Mouse (Mus musculus) macrophage (primary cell): ENCODE data around the gene Gm11096. TPM values are rescaled to one million over a fixed set of nuclear protein-coding genes. Genes with fewer than 3 reads are reported as not detected.
A peak's percentile ranks its signal among the peaks of the same experiment; 100 is the strongest.

ENCODE experiments used
- H3K27ac ChIP-seq: fragments of 350-480 bp; formaldehyde crosslinking; 2 replicates; pipeline ENCODE4 v1.9.0; 2021
- H3K36me3 ChIP-seq: fragments of 350-480 bp; formaldehyde crosslinking; 2 replicates; pipeline ENCODE4 v1.9.0; 2021; ENCODE audit errors: inconsistent target
- H3K4me3 ChIP-seq: fragments of 350-480 bp; formaldehyde crosslinking; 2 replicates; pipeline ENCODE4 v1.9.0; 2021; ENCODE audit errors: inconsistent target
- H3K79me2 ChIP-seq: fragments of 350-480 bp; formaldehyde crosslinking; 2 replicates; pipeline ENCODE4 v1.9.0; 2021; ENCODE audit errors: inconsistent target
- WGBS: methylation state at CpG from one replicate; pipeline ENCODE4 v1.1.7; 2026; ENCODE audit warnings: inconsistent platforms; ENCODE audit not compliant: missing documents; 5-methylcytosine and 5-hydroxymethylcytosine counted together
- polyA plus RNA-seq: library from polyadenylated mRNA; stranded (reverse); fragments of 250-400 nt; gene quantifications from 3 replicates; pipeline ENCODE4 v1.2.4, GENCODE M21; 2018; ENCODE audit warnings: inconsistent platforms

The Gm11096 gene
- polyA plus RNA-seq, 1 experiment from 2014 or later: not detected

DNA sequence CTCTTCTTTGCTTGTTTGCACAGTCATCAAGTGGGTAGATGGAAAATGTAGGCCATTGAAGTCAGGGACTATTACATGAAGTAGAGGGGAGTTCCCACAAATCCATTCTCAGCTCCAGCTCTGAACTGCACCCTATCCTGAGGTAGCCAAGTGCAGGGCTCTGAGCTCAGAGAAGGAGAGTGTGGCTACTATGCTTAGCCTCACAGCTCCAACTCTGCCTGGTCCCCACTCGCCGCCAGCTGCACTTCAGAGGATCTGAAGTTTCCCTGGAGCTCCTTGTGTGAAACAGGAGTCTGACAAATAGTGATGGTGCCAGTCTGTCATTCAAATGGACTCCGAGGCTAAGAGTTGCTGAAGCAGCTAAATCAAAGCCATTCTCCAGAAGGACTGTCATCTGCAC lies 13.7 kb downstream of the Gm11096 start:
- WGBS: 93% methylated on average over 3 of the region's 3 CpGs

DNA sequence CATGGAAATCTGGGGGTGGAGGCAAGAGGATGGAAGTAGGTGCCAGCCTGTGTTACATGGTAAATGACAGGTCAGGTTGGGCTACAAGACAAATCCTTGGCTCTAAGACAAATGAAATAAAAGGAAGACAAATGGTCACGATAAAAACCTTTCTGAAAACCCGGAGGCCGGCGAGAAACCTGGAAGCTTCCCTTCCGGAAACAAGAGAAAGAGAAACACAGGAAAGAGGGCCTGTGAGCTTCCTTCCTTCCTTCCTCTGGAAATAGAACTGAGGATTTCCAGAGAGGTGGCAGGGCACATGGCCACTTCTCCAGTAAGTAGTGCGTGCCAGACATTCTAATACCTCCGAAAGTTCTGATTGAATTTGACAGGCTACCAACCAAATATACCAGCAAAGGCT lies 14.4 kb downstream of the Gm11096 start:
- Histone ChIP-seq H3K36me3 (no peaks in the 10 kb centered on the region), H3K27ac (no peak overlapping the region), H3K79me2 (no peaks in the 10 kb centered on the region), H3K4me3 (no peak overlapping the region)
- WGBS: 93% methylated on average over 7 of the region's 7 CpGs

More for the DNA sequence above, 13.7 kb downstream of the Gm11096 start:
- Histone ChIP-seq H3K27ac (no peak overlapping the region), H3K36me3 (no peaks in the 10 kb centered on the region), H3K79me2 (no peaks in the 10 kb centered on the region), H3K4me3 (no peak overlapping the region)

DNA sequence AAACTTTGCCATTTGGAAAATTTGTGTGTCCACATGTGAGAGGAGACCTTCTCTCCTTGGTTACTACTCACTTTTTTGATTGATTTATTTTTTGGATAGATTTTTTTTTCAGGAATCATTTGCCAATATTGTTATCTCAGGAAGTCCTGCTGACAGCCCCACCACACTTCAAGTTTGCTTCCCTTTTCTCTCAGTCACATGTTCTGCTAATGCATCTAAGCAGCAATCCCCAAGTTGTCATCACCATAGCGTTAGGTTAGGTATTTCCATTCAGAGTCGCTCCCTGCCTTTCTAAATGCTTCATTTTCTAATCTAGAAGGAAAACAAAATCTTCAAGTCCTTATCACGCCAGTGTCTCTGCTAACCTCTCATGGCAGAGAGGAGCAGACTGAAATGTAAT lies 17.8 kb downstream of the Gm11096 start:
- 57% methylated on average over 3 of the region's 3 CpGs for WGBS
- Histone ChIP-seq H3K79me2 (no peaks in the 10 kb centered on the region), H3K27ac (no peak overlapping the region), H3K4me3 (no peak overlapping the region), H3K36me3 (no peaks in the 10 kb centered on the region)

DNA sequence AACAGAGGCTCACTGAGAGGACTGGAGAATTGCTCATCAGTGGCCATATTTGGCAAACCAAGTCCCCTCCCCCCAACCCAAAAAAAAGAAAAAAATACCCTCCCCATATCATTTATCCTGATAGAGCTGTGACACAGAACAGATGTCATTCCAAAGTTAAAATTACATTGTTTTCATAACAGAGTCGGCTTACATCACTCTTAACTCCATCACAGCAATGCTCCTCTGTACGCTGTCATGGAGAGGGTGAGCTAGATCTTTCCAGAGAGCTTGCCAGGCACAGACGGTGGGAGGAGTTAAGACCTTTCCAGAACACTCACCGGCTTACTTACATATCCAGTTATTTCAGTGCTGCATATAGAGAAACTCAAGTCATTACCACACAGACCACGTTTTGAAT lies 27.4 kb downstream of the Gm11096 start:
- 95% methylated on average over 5 of the region's 5 CpGs for WGBS

DNA sequence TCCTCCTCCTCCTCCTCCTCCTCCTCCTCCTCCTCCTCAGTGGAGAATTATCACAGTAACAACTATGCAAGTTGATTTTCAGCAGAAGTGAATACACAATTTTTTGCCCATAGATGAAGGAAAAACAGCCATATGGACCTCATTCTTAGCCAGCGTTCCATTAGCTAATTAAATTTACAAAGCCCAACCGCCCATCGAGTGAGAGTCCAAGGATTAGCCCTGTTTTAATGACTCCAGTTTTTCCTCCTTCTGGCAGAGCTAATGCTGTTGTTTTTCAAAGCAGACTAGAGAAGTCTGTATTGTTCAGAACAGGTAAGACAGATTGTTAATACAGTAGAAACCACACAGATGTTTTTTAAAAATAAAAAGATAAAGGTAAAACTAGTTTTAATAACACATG lies 31.8 kb downstream of the Gm11096 start:
- H3K27ac ChIP-seq: no peak overlapping the region
- H3K36me3 ChIP-seq: no peaks in the 10 kb centered on the region
- no peaks in the 10 kb centered on the region for H3K79me2 ChIP-seq
- 96% methylated on average over 3 of the region's 3 CpGs for WGBS
- H3K4me3 ChIP-seq: no peak overlapping the region

More for the DNA sequence above, 27.4 kb downstream of the Gm11096 start:
- Histone ChIP-seq H3K79me2 (no peaks in the 10 kb centered on the region), H3K36me3 (no peaks in the 10 kb centered on the region), H3K27ac (no peak overlapping the region), H3K4me3 (no peak overlapping the region)

DNA sequence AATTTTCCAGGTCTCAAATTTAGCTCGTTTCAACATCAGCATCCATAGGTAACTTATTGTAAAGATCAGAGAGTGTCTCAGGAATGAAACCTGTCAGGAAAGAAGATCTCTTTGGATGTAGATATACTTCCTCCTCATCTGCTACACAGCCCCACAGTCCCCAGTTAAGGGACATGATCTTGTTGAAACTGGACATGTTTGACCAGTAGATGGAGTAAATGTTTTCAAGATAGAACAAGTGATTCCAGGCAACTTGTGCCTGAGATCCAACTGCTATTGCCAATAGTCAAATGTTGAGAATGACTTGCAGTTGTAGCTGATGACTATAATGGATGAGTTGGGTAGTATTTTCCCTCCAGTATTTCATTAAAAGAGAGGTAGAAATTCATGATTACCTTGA lies 35.9 kb downstream of the Gm11096 start:
- Histone ChIP-seq H3K27ac (no peak overlapping the region), H3K79me2 (no peaks in the 10 kb centered on the region), H3K4me3 (no peak overlapping the region), H3K36me3 (no peaks in the 10 kb centered on the region)
- WGBS: 100% methylated on average over 1 of the region's 1 CpGs

DNA sequence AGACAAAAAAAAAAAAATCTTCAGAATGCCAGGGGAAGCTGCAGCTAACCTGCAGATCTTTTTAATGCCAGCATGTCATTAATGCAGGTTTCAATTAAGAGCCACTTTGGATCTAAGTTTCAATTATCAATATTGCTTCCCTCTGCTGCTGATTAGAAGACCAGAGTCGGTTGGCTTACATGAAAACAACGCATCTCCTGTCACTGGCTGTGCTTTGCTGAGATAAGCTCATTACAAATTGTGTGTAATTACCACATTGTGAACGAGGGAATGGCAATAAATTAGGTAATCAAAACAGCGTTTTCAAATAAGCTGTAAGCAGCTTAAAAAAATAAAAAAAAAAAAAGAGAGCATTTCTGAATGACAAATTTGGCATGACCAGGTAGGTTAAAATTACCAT lies 38.2 kb downstream of the Gm11096 start:
- no peaks in the 10 kb centered on the region for H3K36me3 ChIP-seq
- no peak overlapping the region for H3K4me3 ChIP-seq
- H3K79me2 ChIP-seq: no peaks in the 10 kb centered on the region
- no peak overlapping the region for H3K27ac ChIP-seq
- 56% methylated on average over 3 of the region's 4 CpGs for WGBS

DNA sequence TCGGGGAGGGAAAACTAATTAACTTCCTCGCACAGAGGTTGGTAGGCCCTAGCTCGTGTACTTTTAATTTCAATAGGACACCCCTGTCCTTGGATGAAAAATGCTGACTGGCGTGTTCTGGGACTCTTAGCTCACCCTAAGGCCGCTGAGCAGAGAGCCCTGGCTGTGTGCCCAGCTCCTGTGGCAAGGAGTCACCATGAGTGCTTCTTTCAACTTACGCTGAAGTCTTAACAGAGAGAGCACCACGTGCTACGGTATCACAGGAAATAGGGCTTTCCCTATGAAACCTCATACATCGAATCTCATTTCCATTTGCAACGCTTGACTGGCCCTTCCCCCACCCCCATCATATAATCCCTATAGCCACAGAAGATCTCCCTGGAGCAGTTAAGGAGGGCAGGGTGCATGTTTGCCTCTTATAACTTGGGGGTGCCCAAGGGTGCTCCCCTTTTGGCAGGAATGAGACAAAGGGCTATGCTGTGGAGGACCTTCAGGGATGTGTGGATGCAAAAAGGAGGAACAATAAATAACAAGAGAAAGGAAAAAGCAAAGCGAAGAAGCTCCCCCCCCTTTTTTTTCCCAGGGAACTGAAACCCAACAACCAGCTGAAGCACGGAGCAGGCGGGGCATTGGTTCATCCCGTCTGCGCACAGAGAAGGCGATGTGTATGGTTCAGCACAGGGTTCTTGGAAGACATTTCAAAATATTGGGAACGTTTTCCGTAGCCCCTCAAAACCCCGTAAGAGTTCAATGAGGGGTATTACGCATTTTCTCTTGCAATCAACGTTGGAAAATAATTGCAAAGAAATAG lies 39.0 kb downstream of the Gm11096 start:
- 43% methylated on average over 21 of the region's 21 CpGs for WGBS
- Histone ChIP-seq H3K79me2 (no peaks in the 10 kb centered on the region), H3K27ac (0 out of 2 replicates have a peak overlapping the region, but pooled peaks have one; percentile 15), H3K4me3 (no peak overlapping the region), H3K36me3 (no peaks in the 10 kb centered on the region)

DNA sequence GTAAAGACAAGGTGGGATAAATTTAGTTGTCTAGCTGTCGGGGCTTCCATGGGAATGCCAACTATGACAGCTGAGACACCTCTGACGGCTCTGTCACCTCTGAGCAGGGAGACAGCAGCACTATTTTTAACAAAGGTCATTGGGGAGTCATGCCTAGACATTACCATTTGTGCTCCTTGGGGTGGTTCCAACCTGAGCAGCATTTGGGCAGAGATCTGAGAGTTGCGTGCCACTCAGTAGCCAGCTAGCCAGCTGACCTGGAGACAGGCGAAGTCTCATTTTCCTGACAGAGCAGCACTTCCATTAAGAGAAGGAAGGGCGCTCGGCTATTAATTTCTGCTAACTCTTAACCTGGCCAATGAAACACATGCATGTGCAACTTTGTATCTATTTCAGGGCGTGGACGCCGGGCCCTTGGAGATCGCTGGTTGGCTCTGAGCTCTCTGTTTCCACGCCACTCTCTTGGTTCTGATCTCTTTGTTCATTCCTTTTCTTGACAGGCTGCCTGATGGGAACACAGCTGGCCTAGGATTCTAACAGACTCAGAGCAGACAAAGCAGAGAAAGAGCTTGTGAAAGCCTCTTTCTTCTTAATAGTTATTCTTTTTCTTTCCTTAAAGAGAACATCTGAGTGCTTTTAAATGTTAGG lies 40.4 kb downstream of the Gm11096 start:
- Histone ChIP-seq H3K4me3 (no peak overlapping the region), H3K27ac (no peak overlapping the region), H3K36me3 (no peaks in the 10 kb centered on the region), H3K79me2 (no peaks in the 10 kb centered on the region)
- WGBS: 96% methylated on average over 11 of the region's 11 CpGs

DNA sequence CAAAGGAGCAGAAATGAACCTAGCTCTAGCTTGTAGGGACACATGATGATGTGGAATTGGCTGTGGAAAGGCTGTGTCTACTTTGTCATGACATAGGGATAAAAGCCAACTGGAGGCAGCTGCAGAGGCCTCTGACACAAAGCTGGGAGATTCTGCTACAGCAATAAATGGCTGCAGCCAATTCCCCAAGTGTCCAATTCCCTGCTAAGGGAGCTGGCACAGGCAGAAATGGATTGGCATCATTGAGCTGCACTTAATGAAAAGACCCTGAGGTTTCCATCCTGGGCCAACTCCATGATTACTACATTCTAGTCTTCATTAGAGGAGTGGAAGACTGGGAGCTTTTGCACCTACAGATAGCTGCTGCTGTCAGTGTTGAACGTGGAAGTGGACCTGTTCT lies 44.8 kb downstream of the Gm11096 start:
- 92% methylated on average over 1 of the region's 1 CpGs for WGBS
- H3K36me3 ChIP-seq: no peaks in the 10 kb centered on the region
- H3K79me2 ChIP-seq: no peaks in the 10 kb centered on the region
- no peak overlapping the region for H3K27ac ChIP-seq
- no peak overlapping the region for H3K4me3 ChIP-seq
